Mouse (Mus musculus): ENCODE results near the gene Arpc1b. TPM values are rescaled to one million over a fixed set of nuclear protein-coding genes. Genes with fewer than 3 reads are reported as not detected.
A peak's percentile ranks its signal among the peaks of the same experiment; 100 is the strongest.
"Not testable (repeated sequence)": the region's sequence is repeated elsewhere in the genome, so short reads cannot be mapped to it uniquely, and the experiment has no call there.

Gene Arpc1b
- total RNA-seq (2015; ENCODE audit: low replicate concordance) (42.8 and 47.6 TPM in 2 replicates), total RNA-seq (2017; ENCODE audit: low replicate concordance) (29.4 and 33.0 TPM in 2 replicates)

- ATAC-seq (replicated peaks; ENCODE audit: low FRiP score, poor library complexity, severe bottlenecking) = no peak
These were observed at the start of gene Arpc1b for GRCm38 (mm10) chr5:145114071-145114605. TSS of gene Arpc1b (plus strand) at chr5:145114215.

- no peak for ATAC-seq (replicated peaks; ENCODE audit: low FRiP score, poor library complexity, severe bottlenecking)
These were observed 49.2 kb upstream of the Arpc1b start for GRCm38 (mm10) chr5:145064765-145065340.

GRCm38 (mm10) chr5:145068863-145069262 is 45.2 kb upstream of the Arpc1b start:
- no peak for ATAC-seq (replicated peaks; ENCODE audit: low FRiP score, poor library complexity, severe bottlenecking)

GRCm38 (mm10) chr5:145069707-145070106 is 44.3 kb upstream of the Arpc1b start:
- peak; percentile 75 for ATAC-seq (replicated peaks; ENCODE audit: low FRiP score, poor library complexity, severe bottlenecking)

- no peak for ATAC-seq (replicated peaks; ENCODE audit: low FRiP score, poor library complexity, severe bottlenecking)
These were observed 42.7 kb upstream of the Arpc1b start for GRCm38 (mm10) chr5:145071342-145071741.

GRCm38 (mm10) chr5:145075081-145075480 is 38.9 kb upstream of the Arpc1b start:
- no peak for ATAC-seq (replicated peaks; ENCODE audit: low FRiP score, poor library complexity, severe bottlenecking)

- ATAC-seq (replicated peaks; ENCODE audit: low FRiP score, poor library complexity, severe bottlenecking) = no peak
These were observed 32.0 kb upstream of the Arpc1b start for GRCm38 (mm10) chr5:145081866-145082613.

GRCm38 (mm10) chr5:145083201-145083600 is 30.8 kb upstream of the Arpc1b start:
- ATAC-seq (replicated peaks; ENCODE audit: low FRiP score, poor library complexity, severe bottlenecking) = not testable (repeated sequence)

- peak; percentile 99 for ATAC-seq (replicated peaks; ENCODE audit: low FRiP score, poor library complexity, severe bottlenecking)
These were observed 30.2 kb upstream of the Arpc1b start, which contains the start of the genes Arpc1a and Kpna7 for GRCm38 (mm10) chr5:145083632-145084451. TSS of gene Arpc1a (plus strand) at chr5:145083830. TSS of gene Kpna7 (minus strand) at chr5:145084030.

GRCm38 (mm10) chr5:145084822-145085221 is 29.2 kb upstream of the Arpc1b start:
- ATAC-seq (replicated peaks; ENCODE audit: low FRiP score, poor library complexity, severe bottlenecking) = no peak

GRCm38 (mm10) chr5:145088186-145088585 is 25.8 kb upstream of the Arpc1b start:
- ATAC-seq (replicated peaks; ENCODE audit: low FRiP score, poor library complexity, severe bottlenecking) = no peak

GRCm38 (mm10) chr5:145089878-145090277 is 24.1 kb upstream of the Arpc1b start:
- ATAC-seq (replicated peaks; ENCODE audit: low FRiP score, poor library complexity, severe bottlenecking) = no peak

GRCm38 (mm10) chr5:145096195-145096594 is 17.8 kb upstream of the Arpc1b start:
- no peak for ATAC-seq (replicated peaks; ENCODE audit: low FRiP score, poor library complexity, severe bottlenecking)

- no peak for ATAC-seq (replicated peaks; ENCODE audit: low FRiP score, poor library complexity, severe bottlenecking)
These were observed 15.6 kb upstream of the Arpc1b start for GRCm38 (mm10) chr5:145098340-145098821.

GRCm38 (mm10) chr5:145100960-145101359 is 13.1 kb upstream of the Arpc1b start:
- no peak for ATAC-seq (replicated peaks; ENCODE audit: low FRiP score, poor library complexity, severe bottlenecking)

- ATAC-seq (replicated peaks; ENCODE audit: low FRiP score, poor library complexity, severe bottlenecking) = not testable (repeated sequence)
These were observed 12.6 kb upstream of the Arpc1b start for GRCm38 (mm10) chr5:145101451-145101850.

- no peak for ATAC-seq (replicated peaks; ENCODE audit: low FRiP score, poor library complexity, severe bottlenecking)
These were observed 11.3 kb upstream of the Arpc1b start for GRCm38 (mm10) chr5:145102706-145103105.

- no peak for ATAC-seq (replicated peaks; ENCODE audit: low FRiP score, poor library complexity, severe bottlenecking)
These were observed 9.7 kb upstream of the Arpc1b start for GRCm38 (mm10) chr5:145104328-145104727.

GRCm38 (mm10) chr5:145105694-145106275 is 8.2 kb upstream of the Arpc1b start:
- ATAC-seq (replicated peaks; ENCODE audit: low FRiP score, poor library complexity, severe bottlenecking) = no peak

GRCm38 (mm10) chr5:145110401-145110800 is 3.6 kb upstream of the Arpc1b start:
- no peak for ATAC-seq (replicated peaks; ENCODE audit: low FRiP score, poor library complexity, severe bottlenecking)
